Mouse (Mus musculus) E14TG2a.4 (cell line): Measurements from ENCODE around the gene Cdc42ep5.

ENCODE experiments used
- CTCF ChIP-seq: conservative IDR thresholded peaks from 2 replicates; pipeline ENCODE4 v1.5.1; 2014; ENCODE audit warnings: low read length
- NANOG ChIP-seq: IDR thresholded peaks from 2 replicates; pipeline ENCODE4 v1.6.1; 2014; ENCODE audit warnings: borderline replicate concordance, low read length, mixed read lengths

GRCm38 (mm10) chr7:4103411-4103810, 61.2 kb downstream of the Cdc42ep5 start:
- TF ChIP-seq CTCF (peak; percentile 72), NANOG (no peak)
